Mouse (Mus musculus): ENCODE results near the gene Rpp30. TPM values are rescaled to one million over a fixed set of nuclear protein-coding genes. Genes with fewer than 3 reads are reported as not detected.

Gene Rpp30
- polyA plus RNA-seq, 1 experiment from 2014 or later = 89.3 TPM

DNA sequence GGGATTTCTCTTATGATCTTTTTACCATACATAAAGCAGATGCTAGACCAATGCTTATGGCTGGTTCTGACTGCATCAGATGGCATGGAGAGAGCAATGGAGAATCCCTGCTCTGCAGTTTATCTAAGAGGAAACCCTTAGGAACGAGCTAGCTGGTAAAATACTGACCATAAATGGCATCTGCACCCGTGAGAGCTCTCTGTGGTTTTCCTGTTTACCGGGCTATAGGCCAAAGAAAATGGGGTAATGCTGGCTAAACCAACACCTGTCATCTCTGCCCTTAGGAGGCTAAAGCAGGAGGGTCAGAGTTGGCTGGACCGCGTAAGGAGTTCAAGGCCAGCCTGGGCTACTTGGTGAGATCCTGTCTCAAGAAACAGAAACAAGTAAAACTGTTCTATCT lies 20.4 kb downstream of the Rpp30 start:
- no peak overlapping the region for H3K9ac ChIP-seq
- WGBS = 81% methylated on average over 5 of the region's 5 CpGs
- peaks cover 37% of the 10 kb centered on the region for H3K36me3 ChIP-seq
- no peaks in the 10 kb centered on the region for H3K9me3 ChIP-seq
- no peaks in the 10 kb centered on the region for H3K27me3 ChIP-seq
- ATAC-seq (ENCODE audit: borderline replicate concordance, extremely low read depth, low FRiP score, low TSS enrichment) = no peak
- H3K4me2 ChIP-seq = no peak overlapping the region
- no peaks in the 10 kb centered on the region for H3K4me1 ChIP-seq
- no peak overlapping the region for H3K27ac ChIP-seq
- no peak overlapping the region for H3K4me3 ChIP-seq

DNA sequence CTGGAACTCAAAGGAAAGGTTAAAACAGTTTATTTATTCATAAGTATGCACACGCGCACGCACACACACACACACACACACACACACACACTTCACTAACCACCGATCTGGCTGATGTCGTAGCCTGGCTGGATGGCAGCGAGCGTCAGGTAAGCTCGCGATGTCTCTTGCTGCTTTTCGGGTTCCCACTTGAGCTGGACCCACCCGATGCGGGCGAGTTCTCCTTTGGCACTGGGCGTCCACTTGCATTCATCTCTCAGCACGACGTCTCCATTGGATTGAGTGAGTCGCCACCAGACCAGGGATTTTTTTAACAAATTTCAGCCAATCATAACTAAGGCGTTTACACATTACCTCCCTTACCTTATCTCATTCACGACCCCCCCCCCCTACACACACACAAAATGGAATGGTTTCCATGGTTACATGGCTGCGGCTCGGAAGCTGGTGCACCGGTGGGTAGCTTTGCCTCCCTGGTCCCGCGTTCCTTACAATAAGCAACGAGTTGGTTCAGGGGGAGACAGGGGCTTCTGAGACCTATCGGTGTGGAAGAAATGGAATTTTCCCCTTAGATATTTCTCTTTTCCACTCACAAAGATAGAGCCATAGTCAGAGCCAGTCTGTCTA lies 25.9 kb downstream of the Rpp30 start:
- H3K36me3 ChIP-seq = 0 out of 2 replicates have a peak, but pooled peaks cover 7% of the 10 kb centered on the region
- peaks cover 6% of the 10 kb centered on the region; the same call in 1 of the 2 replicates for H3K4me1 ChIP-seq
- H3K9me3 ChIP-seq = no peaks in the 10 kb centered on the region
- no peak overlapping the region for H3K4me3 ChIP-seq
- H3K27me3 ChIP-seq = peaks cover 5% of the 10 kb centered on the region; the same call in 1 of the 2 replicates
- no peak overlapping the region for H3K9ac ChIP-seq
- H3K4me2 ChIP-seq = peak overlapping the region; percentile 29
- 65% methylated on average over 26 of the region's 26 CpGs for WGBS
- no peak for ATAC-seq (ENCODE audit: borderline replicate concordance, extremely low read depth, low FRiP score, low TSS enrichment)
- H3K27ac ChIP-seq = no peak overlapping the region

DNA sequence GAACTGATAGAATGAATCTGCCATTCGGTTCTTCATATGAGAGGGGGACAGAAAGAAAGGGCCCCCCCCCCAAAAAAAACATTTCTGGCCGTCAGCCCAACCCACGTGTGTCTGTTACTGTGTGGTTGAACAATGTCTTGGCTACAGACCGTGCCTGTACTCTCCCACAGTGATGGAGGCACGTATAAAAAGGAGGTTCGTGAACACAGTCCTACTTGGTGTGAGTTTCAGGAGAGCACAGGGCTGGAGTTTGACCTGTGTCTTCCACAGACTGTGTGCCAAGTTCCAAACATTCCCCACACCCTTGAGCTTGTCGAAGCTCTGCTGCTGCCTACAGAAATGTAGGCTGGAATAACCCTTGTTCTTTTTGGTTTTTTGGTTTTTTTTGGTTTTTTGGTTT lies 26.9 kb downstream of the Rpp30 start:
- H3K27ac ChIP-seq = no peak overlapping the region
- 28% methylated on average over 7 of the region's 7 CpGs for WGBS
- H3K4me1 ChIP-seq = peaks cover 6% of the 10 kb centered on the region; the same call in 1 of the 2 replicates
- H3K4me3 ChIP-seq = no peak overlapping the region
- no peak overlapping the region for H3K9ac ChIP-seq
- H3K36me3 ChIP-seq = 0 out of 2 replicates have a peak, but pooled peaks cover 5% of the 10 kb centered on the region
- peaks cover 5% of the 10 kb centered on the region; the same call in 1 of the 2 replicates for H3K27me3 ChIP-seq
- peak; percentile 69 for ATAC-seq (ENCODE audit: borderline replicate concordance, extremely low read depth, low FRiP score, low TSS enrichment)
- no peaks in the 10 kb centered on the region for H3K9me3 ChIP-seq
- no peak overlapping the region for H3K4me2 ChIP-seq

DNA sequence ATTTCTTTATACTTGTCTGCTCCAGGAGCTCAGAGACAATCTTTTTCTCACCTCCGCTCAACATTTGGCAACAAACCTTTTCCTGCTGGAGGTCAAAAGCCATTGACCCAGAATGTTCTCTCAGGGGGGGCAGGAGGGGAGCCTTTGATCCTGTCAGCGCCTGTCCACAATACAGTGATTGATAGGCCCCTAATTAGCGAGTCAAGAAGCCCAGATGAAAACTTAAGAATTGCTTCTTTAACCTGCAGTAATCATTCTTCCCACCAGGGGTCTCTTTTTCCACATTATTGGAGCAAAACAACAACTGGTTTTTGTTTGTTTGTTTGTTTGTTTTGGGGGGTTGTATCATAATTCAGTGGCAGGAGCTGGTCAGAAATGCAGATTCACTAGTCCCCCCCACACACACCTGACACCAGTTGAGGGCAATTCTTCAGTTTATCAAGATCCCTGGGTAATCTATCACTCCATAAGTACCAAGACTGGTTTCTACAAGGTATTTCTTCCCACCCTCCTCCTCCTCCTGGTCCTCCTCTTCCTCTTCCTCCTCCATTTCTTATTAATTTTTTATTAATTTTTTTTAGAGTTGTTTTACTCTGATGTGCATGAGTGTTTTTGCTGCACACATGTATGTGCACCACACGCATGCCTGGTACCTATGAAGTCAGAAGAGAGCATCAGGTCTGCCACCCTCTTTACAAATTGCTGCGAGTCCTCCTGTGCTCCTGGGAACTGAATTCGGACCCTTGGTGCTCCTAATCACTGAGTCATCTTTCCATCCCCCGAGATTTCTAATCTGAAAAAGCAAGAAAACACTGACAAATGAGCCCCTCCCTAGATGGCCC lies 27.8 kb downstream of the Rpp30 start:
- no peak for ATAC-seq (ENCODE audit: borderline replicate concordance, extremely low read depth, low FRiP score, low TSS enrichment)
- no peaks in the 10 kb centered on the region for H3K36me3 ChIP-seq
- H3K27ac ChIP-seq = no peak overlapping the region
- WGBS = 28% methylated on average over 7 of the region's 7 CpGs
- peaks cover 8% of the 10 kb centered on the region; the same call in 1 of the 2 replicates for H3K4me1 ChIP-seq
- no peak overlapping the region for H3K4me3 ChIP-seq
- H3K27me3 ChIP-seq = peaks cover 5% of the 10 kb centered on the region; the same call in 1 of the 2 replicates
- H3K4me2 ChIP-seq = no peak overlapping the region
- no peak overlapping the region for H3K9ac ChIP-seq
- no peaks in the 10 kb centered on the region for H3K9me3 ChIP-seq

DNA sequence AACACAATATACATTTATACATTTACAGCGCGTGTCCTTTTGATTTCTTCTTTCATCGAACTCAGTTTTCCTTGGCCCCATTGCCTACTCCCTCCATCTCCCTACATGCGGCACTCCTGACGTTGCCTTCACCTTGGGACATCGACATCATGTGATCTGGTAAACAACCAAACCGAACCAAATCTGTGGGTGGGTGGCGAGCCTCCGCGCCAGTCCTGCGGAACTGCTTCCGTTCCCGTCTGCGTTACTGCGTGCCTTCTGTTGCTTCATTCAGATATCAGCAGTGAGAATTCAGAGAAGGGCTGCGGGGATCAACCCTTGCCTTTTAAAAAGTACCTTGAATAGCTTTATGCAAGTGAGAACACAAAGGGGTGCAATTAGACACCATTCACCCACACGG lies 28.5 kb downstream of the Rpp30 start:
- Histone ChIP-seq H3K27me3 (peaks cover 5% of the 10 kb centered on the region; the same call in 1 of the 2 replicates), H3K9ac (no peak overlapping the region), H3K4me2 (no peak overlapping the region), H3K4me1 (peaks cover 11% of the 10 kb centered on the region; the same call in 1 of the 2 replicates), H3K36me3 (no peaks in the 10 kb centered on the region), H3K4me3 (no peak overlapping the region), H3K27ac (no peak overlapping the region), H3K9me3 (no peaks in the 10 kb centered on the region)
- no peak for ATAC-seq (ENCODE audit: borderline replicate concordance, extremely low read depth, low FRiP score, low TSS enrichment)
- WGBS = 54% methylated on average over 17 of the region's 17 CpGs

DNA sequence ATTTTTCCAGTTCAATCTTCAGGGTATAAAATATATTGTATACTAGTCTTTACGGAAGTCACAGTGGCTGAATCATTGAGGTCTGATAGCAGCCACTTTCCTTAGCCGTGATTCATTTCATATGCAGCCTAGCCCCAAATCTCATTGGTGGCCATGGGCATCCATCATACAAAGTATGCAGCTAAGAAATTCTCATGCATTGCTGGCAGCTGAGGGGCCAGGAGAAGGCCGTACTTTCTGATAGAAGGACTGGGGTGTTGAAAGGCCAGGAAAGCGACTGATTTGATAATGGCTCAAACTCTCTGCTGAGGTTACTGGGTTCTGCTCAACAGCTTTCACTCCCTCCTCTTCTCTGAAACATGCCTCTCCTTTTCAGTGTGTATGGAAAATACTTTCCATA lies 32.7 kb downstream of the Rpp30 start:
- Histone ChIP-seq H3K27me3 (peaks cover 9% of the 10 kb centered on the region; the same call in 1 of the 2 replicates), H3K4me1 (0 out of 2 replicates have a peak, but pooled peaks cover 7% of the 10 kb centered on the region), H3K9me3 (no peaks in the 10 kb centered on the region), H3K36me3 (no peaks in the 10 kb centered on the region), H3K4me3 (no peak overlapping the region), H3K27ac (no peak overlapping the region), H3K4me2 (peak overlapping the region; percentile 21; the same call in 1 of the 2 replicates), H3K9ac (no peak overlapping the region)
- WGBS = 58% methylated on average over 4 of the region's 4 CpGs
- ATAC-seq (ENCODE audit: borderline replicate concordance, extremely low read depth, low FRiP score, low TSS enrichment) = no peak

DNA sequence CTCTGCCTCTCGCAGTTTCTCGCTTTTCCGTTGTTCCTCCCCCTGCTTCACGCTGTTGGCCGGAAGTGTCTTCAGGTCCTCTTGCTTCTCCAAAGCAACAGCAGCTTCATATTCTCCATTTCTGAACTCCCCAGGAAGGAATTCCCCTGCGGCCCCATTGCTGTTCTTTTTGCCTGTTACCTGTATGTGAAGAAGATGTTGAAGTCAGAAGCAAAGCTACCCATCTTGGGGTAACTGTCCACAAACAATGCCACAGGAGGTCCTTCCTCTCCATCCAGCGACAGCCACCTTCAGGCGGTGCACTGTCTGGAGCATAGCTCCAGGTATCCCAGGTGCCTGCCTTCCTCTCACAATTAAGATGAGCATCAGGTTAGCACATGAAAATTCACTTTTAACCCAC lies 35.7 kb downstream of the Rpp30 start:
- Histone ChIP-seq H3K4me3 (no peak overlapping the region), H3K9me3 (peaks cover 6% of the 10 kb centered on the region; the same call in 1 of the 2 replicates), H3K9ac (no peak overlapping the region), H3K27ac (no peak overlapping the region), H3K27me3 (0 out of 2 replicates have a peak, but pooled peaks cover 4% of the 10 kb centered on the region), H3K4me2 (no peak overlapping the region), H3K4me1 (0 out of 2 replicates have a peak, but pooled peaks cover 5% of the 10 kb centered on the region), H3K36me3 (no peaks in the 10 kb centered on the region)
- WGBS = 85% methylated on average over 8 of the region's 8 CpGs
- ATAC-seq (ENCODE audit: borderline replicate concordance, extremely low read depth, low FRiP score, low TSS enrichment) = no peak

DNA sequence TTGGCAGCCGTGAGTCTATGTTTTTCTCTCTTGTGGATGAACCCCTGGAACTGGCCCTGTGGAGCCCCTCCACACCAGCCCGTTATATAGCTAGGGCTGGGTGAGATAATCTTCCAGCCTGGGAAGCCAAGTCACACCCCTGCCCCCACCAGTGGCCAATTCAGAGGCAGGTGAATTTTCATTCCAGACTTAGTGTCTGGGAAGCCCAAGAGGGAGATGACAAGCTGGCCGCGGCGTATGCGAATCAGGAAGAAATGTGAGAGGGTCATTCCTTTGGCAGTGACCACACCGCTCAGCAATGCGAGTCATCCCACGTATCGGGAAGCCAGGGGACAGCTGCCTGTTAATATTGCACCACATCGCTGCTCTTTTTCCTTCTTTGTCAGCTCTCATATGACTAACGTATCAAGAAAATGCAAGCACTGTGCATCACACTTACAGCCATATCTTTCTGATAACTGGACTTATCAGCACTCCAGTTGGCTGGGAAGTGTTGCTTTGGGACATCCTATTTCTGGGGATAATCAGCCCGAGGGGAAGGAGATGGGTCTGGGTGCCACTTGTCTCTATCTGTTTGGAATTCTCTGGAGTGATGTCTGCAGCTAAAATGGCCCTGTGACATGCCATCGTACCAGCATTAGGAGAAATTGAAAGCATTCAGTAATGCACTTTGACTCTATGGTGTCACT lies 36.4 kb downstream of the Rpp30 start, which contains the start of gene Ankrd1:
TSS of gene Ankrd1 (minus strand) at position 317 of the 689 bp plus-strand sequence.
- Histone ChIP-seq H3K36me3 (no peaks in the 10 kb centered on the region), H3K27ac (no peak within 1 kb of the TSS), H3K27me3 (0 out of 2 replicates have a peak, but pooled peaks cover 4% of the 10 kb centered on the region), H3K4me1 (0 out of 2 replicates have a peak, but pooled peaks cover 5% of the 10 kb centered on the region), H3K9me3 (peaks cover 6% of the 10 kb centered on the region; the same call in 1 of the 2 replicates), H3K9ac (no peak within 1 kb of the TSS), H3K4me3 (no peak within 1 kb of the TSS), H3K4me2 (no peak within 1 kb of the TSS)
- no peak for ATAC-seq (ENCODE audit: borderline replicate concordance, extremely low read depth, low FRiP score, low TSS enrichment)
- WGBS = 46% methylated on average over 14 of the region's 14 CpGs

DNA sequence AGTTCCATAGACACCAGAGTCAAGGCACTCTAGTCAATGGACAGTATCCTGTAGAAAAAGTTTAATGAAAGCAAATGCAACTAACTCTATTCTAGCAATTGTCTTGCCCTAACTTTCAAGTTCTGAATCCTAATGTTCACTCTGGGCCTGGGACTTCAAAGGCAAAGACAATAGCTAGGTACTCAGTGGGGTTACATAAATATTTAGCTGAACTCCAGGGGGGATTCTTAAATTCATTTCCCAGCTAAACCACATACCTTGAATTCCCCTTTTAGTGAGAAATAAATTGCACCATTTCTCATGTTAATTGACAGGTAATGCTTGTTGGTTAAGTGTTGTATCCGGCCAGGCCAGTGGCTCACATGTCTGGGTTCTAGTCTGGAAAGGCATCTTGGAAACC lies 40.7 kb downstream of the Rpp30 start:
- 56% methylated on average over 1 of the region's 1 CpGs for WGBS
- no peak overlapping the region for H3K4me2 ChIP-seq
- no peak overlapping the region for H3K4me3 ChIP-seq
- peaks cover 7% of the 10 kb centered on the region for H3K4me1 ChIP-seq
- no peak for ATAC-seq (ENCODE audit: borderline replicate concordance, extremely low read depth, low FRiP score, low TSS enrichment)
- H3K9me3 ChIP-seq = peaks cover 6% of the 10 kb centered on the region; the same call in 1 of the 2 replicates
- no peaks in the 10 kb centered on the region for H3K27me3 ChIP-seq
- H3K9ac ChIP-seq = no peak overlapping the region
- no peak overlapping the region for H3K27ac ChIP-seq
- H3K36me3 ChIP-seq = no peaks in the 10 kb centered on the region

DNA sequence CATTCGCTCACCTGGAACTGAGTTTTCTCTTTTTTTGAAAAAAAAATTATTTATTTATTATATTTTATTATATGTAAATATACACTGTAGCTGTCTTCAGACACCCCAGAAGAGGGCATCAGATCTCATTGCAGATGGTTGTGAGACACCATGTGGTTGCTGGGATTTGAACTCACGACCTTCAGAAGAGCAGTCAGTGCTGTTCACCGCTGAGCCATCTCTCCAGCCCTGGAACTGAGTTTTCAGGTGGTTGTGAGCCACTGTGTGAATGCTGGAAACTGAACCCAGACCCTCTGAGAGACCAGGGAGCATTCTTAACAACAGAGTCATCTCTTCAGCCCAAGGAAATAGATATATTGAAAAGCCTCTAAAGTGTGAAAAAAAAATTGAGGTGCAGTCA lies 44.9 kb downstream of the Rpp30 start:
- H3K4me2 ChIP-seq = no peak overlapping the region
- H3K4me3 ChIP-seq = no peak overlapping the region
- peaks cover 2% of the 10 kb centered on the region; the same call in 1 of the 2 replicates for H3K9me3 ChIP-seq
- no peak overlapping the region for H3K9ac ChIP-seq
- 91% methylated on average over 3 of the region's 3 CpGs for WGBS
- ATAC-seq (ENCODE audit: borderline replicate concordance, extremely low read depth, low FRiP score, low TSS enrichment) = no peak
- H3K27me3 ChIP-seq = no peaks in the 10 kb centered on the region
- no peak overlapping the region for H3K27ac ChIP-seq
- peaks cover 17% of the 10 kb centered on the region for H3K4me1 ChIP-seq
- H3K36me3 ChIP-seq = no peaks in the 10 kb centered on the region

DNA sequence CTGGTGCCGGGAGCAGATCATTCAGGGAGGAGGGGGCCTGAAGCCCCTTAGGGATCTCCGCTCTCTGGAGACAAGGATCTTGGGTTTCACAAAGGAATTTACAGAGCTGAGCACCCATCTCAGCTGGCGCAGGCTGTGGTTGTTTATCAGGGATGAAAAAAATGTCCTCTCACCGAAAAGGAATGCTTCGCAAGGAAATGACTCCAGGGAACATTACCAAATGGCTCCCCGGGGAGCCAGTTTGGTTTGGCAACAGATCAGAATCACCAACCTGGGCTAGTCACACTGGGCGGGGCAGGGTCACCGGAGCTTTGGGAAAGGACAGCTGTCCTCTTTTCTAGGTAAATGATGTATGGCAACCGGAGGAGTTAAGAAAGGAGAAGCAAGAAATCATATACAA lies 45.7 kb downstream of the Rpp30 start:
- no peak overlapping the region; the same call in 1 of the 2 replicates for H3K9ac ChIP-seq
- H3K4me3 ChIP-seq = peak overlapping the region; percentile 2
- H3K4me1 ChIP-seq = peaks cover 20% of the 10 kb centered on the region
- 10% methylated on average over 9 of the region's 9 CpGs for WGBS
- H3K4me2 ChIP-seq = peak overlapping the region; percentile 52
- no peaks in the 10 kb centered on the region for H3K36me3 ChIP-seq
- H3K9me3 ChIP-seq = no peaks in the 10 kb centered on the region
- H3K27ac ChIP-seq = peak overlapping the region; percentile 71
- ATAC-seq (ENCODE audit: borderline replicate concordance, extremely low read depth, low FRiP score, low TSS enrichment) = 0 out of 2 replicates have a peak, but pooled peaks have one; percentile 5
- no peaks in the 10 kb centered on the region for H3K27me3 ChIP-seq

All from lung, embryonic 15.5 days (tissue).